Mouse (Mus musculus): ENCODE measurements around the gene Masp2.

Masp2 gene

GRCm38 (mm10) chr4:148639455-148639854 is 37.1 kb downstream of the Masp2 start:
- no peak for DNase-seq (ENCODE audit: low spot score)

GRCm38 (mm10) chr4:148641121-148641520 is 38.8 kb downstream of the Masp2 start:
- DNase-seq (ENCODE audit: low spot score) = no peak

- DNase-seq (ENCODE audit: low spot score) = no peak
These were observed 41.2 kb downstream of the Masp2 start, which contains the start of gene Gm572 for GRCm38 (mm10) chr4:148643291-148644156. Gene Gm572, plus strand, starts transcription at chr4:148643317.

- peak; percentile 64 for DNase-seq (ENCODE audit: low spot score)
These were observed 41.8 kb downstream of the Masp2 start for GRCm38 (mm10) chr4:148644157-148644511.

- no peak for DNase-seq (ENCODE audit: low spot score)
These were observed 42.6 kb downstream of the Masp2 start for GRCm38 (mm10) chr4:148644926-148645325.

GRCm38 (mm10) chr4:148646616-148647015 is 44.3 kb downstream of the Masp2 start:
- DNase-seq (ENCODE audit: low spot score) = no peak

GRCm38 (mm10) chr4:148649309-148649708 is 47.0 kb downstream of the Masp2 start:
- DNase-seq (ENCODE audit: low spot score) = no peak

GRCm38 (mm10) chr4:148651045-148651444 is 48.7 kb downstream of the Masp2 start:
- no peak for DNase-seq (ENCODE audit: low spot score)

GRCm38 (mm10) chr4:148654701-148655398 is 52.5 kb downstream of the Masp2 start:
- DNase-seq (ENCODE audit: low spot score) = no peak

- DNase-seq (ENCODE audit: low spot score) = no peak
These were observed 54.4 kb downstream of the Masp2 start for GRCm38 (mm10) chr4:148656691-148657258.

GRCm38 (mm10) chr4:148657776-148658175 is 55.4 kb downstream of the Masp2 start:
- no peak for DNase-seq (ENCODE audit: low spot score)

- no peak for DNase-seq (ENCODE audit: low spot score)
These were observed 57.8 kb downstream of the Masp2 start for GRCm38 (mm10) chr4:148660174-148660573.

- DNase-seq (ENCODE audit: low spot score) = peak; percentile 67
These were observed 60.0 kb downstream of the Masp2 start for GRCm38 (mm10) chr4:148662168-148662965.

GRCm38 (mm10) chr4:148663326-148663725 is 61.0 kb downstream of the Masp2 start:
- no peak for DNase-seq (ENCODE audit: low spot score)

- no peak for DNase-seq (ENCODE audit: low spot score)
These were observed 61.7 kb downstream of the Masp2 start for GRCm38 (mm10) chr4:148664021-148664420.

All from ovary, postnatal 14 days (tissue).